Mouse (Mus musculus): ENCODE measurements around the gene Irf2bpl.

The Irf2bpl gene

DNA sequence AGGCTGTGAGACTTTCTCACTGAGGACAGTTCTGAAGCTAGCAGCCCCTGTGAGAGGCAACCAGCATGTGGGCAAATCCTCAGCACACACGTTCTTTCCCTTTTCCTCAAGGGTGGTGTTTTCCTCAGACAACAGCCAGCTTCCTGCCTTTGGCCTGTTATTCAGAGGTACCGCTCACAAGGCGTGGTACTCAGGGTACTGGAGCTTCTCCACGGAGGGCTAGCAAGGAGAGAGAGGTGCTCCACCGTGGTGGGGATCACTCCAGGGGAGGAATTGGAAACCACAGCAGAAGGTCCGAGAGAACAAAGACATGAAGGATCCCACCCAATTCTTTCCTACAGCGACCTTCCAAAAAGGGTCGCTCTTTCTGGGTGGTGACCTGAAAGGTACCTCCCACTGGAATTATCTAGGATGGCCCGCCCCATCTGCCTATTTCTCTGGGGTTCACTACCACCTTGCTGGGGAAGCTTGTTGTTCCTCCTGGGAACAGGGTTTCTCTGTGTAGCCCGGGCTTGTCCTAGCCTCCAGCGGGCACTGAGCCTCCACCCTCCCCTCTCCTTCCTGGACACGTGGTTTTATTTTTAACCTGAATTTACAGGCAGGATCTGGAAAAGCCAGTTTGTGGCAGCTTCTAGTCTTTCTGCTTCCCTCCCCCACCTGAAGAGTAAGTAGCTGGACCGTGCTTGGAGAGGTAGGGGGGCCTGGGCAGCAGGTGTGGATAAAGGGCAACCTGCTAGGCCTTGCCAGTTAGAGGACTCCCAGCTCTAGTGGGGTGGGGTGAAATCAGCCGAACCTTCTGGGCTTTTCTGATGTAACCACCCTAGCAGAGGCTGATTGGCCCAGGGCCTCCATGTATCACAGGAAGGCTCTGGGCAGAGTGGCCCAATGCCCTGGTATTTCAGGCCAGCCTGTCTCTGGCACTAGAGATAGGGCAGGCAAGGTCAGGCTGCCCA lies 17.1 kb downstream of the Irf2bpl start:
- in situ Hi-C loops (cut with MseI, MboI): no loop called here

DNA sequence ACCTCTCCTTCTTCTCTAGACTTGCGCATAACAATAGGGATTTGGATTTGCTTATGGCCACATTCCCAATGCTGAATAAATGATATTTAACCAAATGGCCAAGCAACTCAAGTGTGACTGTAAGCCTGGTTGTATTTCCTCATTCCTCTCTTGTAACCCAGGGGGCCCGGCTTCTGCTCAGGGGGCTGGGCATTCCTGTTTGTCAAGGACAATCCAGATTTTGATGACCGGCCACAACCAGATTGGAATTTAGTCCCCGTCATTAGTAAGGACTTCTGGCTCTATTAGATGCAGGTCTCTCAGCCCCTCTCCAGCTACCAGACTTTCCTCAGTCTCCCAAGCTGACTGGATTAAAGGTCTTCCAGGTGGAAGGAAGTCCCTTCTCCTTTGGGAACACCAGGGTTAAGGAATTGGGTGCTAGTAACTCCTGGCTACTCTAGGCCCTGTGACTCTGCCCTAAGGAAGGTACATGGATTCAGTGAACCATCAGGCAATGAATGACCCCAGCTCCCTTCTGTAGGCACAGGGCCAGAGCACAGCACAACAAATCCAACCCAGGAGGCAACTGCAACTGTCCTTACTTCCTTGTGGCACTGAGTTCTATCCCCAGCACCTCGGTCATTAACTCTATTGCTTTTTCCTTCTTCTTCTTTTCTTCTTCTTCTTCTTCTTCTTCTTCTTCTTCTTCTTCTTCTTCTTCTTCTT lies 20.1 kb downstream of the Irf2bpl start:
- in situ Hi-C loops (cut with MseI, MboI): no loop called here

DNA sequence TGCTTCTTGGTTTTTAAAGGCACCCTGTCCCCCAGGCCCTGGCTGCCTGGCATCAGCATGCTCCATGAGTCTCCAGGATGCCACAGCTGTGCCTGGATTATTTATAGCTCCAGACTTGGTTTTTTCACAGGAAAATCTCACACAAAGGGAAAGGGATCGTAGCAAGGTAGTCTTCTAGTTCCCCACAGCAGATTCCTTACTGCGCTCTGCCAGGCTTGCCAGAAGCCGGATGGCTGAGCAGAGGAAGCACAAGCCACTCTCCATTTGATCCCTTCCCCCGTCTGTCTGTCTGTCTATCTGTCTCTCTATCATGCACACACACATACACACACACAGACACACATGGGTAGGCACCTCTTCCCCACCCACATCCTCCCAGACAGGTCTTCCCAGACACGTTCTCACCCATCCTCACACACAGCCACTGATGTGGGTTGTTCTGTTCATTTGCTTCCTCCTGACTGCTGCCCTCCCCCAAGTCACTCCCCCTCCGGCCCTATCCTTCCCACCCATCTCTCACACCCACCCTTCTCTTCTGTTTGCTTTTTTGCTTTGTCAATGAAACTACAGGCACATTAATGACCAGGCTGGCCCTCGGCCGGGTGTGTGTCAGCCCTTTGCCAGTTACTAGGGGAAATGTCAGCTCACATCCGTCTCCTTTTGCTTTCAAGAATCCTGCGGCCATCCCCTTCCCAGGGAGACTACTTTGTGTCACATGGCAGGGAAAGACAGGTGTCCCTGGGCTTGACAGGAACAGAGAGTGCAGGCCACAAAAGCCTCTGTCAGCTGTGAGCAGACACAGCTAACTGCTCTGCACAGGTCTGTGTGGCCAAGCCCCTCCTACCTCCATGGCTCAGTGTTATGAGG lies 24.4 kb downstream of the Irf2bpl start:
- in situ Hi-C loops (cut with MseI, MboI): no loop called here

DNA sequence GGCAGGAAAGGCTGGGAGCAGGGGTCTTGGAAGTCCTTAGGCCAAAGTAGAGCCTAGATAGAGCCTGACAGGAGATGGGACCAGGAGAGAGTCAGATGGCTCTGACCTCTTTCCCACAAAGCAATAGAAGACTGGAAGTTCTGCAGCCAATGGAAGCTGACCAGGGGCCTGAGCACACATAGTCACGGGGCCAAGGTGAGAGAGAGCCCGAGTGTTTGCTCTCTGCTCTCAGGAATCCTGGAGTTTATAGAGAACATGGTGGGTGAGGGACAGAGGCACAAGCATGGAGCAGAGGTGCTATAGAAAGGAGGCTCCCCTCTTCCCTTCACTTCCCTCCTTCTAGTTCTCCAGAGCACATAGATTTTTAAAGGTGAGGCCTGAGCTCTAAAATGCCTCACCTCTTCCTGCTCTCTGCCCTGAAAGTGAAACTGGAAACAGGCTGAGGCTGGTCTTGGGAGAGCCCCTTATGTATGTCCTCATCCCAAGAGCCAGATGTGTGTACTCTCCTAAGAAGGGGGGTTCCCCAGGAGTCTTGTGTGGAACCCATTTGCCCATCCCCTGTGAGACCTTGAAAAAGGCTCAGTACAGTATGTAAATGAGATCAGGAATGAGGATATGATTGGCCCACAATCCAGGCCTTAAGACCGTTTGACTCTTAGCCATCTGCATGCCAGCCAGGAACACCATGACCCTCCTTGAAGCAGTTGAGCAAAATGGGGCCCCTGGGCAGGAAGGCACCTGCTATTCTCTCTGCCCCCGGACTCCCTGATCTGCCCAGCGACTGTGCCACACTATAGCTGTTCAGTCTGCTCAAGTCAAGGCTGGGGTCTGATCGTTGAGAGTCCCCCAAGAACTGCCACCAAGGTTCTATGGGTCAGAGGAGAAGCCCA lies 25.4 kb downstream of the Irf2bpl start:
- in situ Hi-C loops (cut with MseI, MboI): no loop called here

DNA sequence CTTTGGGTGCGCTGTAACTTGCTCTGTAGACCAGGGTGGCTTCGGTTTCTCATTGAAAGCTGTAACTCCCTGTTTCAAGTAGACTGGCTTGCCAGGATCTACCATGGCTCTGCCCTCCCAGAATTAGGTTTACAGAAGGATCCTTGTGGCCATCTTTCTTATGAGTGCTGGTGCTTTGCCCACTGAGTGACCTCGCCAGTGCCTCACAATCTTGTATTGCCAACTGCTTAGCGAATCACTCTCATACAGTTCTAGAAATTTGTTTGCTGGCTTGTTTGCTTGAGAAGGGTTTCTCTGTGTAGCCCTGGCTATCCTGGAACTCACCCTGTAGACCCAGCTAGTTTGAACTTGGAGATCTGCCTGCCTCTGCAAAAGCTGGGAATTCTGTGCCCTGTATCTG lies 26.1 kb downstream of the Irf2bpl start:
- in situ Hi-C loops (cut with MseI, MboI): no loop called here

DNA sequence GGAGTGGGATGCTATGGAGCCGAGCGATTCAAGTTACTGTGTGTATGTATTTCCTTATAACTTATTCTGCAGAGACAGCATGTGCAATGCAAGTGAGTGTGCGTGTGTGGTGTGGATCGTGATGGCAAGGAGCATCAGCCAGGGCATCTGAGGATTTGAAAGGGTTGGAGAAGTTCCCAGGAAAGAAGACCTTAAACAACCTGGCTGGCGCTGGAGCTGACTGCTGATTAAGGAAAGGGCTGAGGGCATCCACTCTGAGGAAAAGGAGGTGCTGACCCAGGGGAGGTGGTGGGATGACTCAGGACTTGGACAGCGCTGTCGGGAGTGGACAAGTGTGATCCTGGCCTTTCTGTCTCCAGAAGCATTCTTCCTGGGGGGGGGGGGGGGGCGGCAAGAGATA lies 27.3 kb downstream of the Irf2bpl start:
- in situ Hi-C loops (cut with MseI, MboI): no loop called here

DNA sequence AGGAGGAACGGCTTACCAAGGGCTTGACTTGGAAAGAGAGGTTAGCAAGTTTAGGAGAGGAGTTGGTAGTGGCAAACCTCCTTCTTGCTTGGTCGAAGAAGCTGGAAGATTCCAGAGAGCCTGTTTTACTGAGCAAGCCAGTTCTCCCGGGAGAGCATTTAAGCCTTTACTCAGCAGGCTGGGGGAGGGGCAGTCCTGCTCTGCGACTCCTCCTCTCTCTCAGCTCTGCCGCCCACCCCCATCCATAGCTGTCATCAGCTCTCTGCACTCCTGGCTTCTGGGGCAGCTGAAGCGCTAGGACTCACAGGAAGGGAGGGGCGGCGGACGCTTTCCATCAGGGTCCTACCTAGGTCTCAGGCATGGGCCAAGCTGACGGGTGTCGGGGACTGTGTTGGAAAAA lies 28.9 kb downstream of the Irf2bpl start:
- in situ Hi-C loops (cut with MseI, MboI): no loop called here

DNA sequence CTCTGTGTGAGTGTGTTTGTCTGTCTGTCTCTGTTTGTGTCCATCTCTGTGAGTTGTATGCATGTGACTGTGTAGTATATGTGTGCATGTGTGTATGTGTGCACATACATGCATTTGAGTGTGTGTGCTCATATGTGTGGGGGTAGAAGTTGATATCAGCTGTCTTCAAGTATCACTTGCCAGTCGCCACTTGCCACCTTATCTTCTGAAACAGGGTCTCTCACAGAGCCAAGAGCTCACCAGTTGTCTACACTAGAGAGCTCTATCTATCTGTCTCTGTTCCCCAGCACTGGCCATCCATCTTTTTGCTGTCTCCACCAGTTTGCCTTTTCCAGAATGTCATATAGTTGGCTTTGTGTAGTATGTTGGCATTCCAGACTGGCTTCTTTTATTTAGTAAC lies 31.1 kb downstream of the Irf2bpl start:
- in situ Hi-C loops (cut with MseI, MboI): no loop called here

DNA sequence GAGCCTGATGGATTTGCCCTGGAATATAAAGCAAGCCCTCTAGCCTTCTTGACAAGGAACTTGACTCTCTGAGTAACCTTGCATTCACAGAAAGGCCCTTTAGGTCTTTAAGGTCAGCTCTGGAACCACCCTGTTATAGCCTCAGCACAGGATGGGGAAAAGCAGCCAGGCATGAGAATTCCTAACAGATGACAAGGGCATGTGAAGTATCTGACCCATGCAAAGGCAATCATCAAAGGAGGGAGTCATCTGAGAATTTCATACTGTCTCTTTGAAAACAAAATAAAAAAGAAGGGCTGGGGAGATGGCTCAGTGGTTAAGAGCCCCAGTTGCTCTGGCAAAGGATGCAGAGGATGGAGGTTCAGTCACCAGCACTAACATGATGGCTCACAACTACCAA lies 33.3 kb downstream of the Irf2bpl start:
- in situ Hi-C loops (cut with MseI, MboI): no loop called here

DNA sequence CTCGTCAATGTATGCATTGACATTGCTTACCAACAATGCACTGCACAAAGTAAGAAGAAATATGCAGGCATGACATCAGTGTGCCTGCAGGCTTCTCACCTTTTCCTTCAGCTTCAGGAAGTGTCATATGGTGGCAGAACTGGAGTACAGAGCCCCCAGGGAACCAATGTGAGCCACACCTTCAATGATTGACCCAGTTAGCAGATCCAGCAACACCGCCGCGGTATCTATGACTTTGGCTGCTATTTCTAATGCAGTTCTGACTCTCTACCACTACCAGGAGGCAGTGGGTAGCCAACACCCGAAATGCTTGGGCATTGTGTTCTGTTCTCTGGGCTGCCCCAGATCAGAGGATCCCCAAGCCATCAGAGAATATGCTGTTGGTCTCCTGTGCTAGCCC lies 33.9 kb downstream of the Irf2bpl start:
- in situ Hi-C loops (cut with MseI, MboI): no loop called here

DNA sequence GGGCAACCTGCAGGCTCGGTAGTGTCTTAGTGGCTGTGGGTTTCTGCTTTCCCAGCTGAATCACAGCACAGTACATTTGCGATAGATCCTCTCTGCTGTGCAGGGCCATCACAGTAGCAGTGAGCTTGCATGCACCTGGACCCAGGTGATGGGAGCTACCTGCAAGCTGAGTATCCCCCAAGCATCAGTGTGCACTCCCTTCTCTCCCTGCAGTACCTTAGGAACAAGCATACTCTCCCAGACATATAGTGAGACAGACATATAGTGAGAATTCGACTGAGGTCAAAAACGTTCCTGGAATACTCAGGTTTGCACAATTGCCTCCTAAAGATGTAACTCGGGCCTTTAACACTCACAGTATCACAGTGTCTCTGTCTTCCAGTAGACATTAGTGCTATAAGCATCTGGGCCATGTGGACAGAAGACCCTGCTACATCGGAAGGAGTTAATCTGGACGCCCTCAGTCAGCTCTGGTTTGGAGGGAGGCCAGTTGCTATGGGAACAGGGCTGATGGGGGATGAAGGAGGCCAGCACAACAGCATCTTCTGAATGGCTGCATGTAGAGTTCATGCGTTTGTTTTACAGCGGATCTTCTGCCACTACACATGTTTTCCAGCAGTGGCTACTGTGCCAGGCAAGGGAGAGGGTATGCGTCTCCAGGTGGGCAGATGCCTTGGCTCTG lies 34.5 kb downstream of the Irf2bpl start:
- in situ Hi-C loops (cut with MseI, MboI): no loop called here

DNA sequence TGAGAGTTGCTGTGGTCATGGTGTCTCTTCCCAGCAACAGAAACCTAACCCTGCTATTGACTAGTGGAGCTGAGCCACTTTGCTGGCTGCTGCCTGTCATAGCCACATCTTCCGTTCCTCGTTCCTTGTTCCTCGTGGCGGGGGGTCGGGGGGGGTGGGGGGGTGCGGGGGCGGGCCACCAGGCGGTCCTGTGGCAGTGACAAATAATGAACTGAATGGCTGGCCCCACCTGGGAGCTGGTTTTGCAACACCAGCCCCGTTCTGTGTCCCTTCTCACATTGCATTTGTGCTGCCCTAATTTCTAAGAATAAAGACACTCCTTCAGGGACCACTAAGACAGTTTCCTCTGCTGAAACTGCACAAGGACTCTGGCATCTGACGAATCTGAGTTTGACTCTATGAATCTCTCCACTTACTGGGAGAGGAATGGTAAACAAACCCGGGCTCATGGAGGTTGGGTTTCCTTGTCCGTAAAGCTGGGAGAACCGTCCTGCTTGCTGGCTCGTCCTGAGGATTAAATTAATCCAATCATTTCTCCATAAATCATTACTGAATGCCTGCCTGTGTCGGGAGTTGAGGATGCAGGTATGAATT lies 41.6 kb downstream of the Irf2bpl start:
- in situ Hi-C loops (cut with MseI, MboI): no loop called here

DNA sequence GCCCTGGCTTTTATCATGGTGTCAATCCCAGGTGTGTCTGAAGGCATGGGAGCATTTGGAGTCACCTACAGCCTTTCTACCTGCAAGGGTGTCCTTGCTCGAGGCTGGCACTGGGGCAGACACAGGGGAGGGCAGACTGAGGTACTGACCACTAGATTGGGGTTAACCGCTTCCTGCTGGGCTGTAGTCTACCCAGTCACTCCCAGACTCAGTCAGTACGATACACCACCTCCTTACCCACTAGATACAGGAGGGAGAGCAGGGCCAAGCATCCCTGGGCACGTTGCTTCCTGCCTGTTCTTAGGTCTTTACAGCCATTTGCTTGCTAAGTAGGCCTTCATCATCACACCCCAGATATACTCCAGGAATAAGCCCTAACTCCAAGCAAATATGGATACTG lies 44.1 kb downstream of the Irf2bpl start:
- in situ Hi-C loops (cut with MseI, MboI): no loop called here

DNA sequence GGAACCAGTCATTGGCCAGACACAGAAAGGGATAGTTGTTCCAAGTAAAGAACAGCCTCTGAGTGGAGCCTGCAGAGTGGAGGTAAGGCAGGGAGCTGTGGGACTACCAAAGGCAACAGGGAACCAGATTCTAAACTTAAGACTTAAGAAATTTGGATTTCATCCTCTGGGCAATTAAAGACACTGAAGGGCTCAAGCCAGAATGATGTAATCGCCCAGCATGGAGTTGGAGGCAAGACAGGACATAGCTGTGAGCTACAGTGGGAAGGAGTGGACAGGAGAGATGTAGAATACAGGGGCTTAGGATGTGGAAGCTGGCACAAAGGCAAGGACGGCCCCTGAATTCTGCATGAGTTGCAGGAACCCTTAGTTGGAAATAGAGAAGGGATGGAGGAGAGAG lies 46.4 kb downstream of the Irf2bpl start:
- in situ Hi-C loops (cut with MseI, MboI): no loop called here

DNA sequence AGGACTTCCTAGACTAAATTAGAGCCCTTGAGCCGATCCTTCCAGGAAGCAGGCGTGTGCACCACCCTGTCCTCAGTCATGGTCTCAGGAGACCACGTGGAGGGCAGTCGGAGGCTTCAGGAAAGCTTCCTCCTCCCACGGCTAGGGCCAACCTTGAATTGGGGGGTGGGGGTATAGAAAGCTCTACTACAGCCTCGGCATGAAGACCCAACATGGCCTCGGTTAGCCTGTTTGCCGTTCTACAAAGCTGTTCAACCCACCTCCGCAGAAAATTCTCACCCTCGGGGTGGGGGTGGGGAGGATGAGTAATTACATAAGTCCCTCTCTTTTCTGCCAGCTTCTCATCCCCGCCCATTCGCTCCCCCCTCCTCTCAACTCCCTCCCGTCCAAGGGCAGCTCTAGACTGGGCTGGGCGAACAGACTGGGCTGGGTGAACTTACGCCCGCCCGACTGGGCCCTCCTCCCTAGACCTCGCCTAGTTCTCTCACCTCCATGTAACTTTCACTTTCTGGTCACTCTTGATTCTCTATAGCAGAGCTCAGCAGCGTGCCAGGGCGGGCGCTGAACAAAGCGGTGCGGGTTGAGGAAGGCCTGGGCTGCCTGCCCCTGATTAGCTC lies 48.1 kb downstream of the Irf2bpl start:
- in situ Hi-C loops (cut with MseI, MboI): no loop called here

DNA sequence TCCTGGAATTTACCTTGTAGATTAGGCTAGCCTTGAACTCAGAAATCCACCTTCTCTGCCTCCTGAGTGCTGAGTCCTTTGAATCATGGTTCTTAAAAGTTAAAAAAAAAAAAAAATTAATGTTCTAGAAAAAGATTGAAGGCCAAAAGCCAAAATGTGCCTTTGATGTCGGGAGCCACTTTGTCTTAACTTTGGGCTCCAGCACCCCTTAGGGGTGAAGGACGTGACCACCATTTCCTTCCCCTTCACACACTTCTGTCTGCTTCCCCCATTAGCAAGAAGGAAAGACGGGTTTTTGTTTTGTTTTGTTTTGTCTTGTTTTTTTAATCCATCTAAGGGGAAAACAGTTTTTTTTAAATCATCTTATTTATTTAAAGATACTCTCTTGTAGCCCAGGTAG lies 48.7 kb downstream of the Irf2bpl start:
- in situ Hi-C loops (cut with MseI, MboI): no loop called here

DNA sequence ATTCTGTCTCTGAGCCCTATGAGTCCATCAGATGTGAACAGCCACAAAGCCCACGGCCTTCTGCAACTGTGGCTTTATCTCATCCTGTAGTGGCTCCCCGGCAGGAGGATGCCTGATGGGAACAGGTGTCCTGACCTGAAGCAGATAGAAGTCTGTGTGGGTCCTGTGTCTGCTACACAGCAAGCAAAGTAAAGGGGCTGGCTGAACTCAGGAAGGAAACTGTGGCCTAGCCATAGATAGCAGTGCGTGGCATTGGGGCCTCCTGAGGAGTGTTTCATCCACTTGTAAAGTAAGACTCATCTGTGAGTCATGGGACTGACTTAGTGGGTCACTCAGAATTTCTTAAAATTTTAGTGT lies 50.2 kb downstream of the Irf2bpl start:
- in situ Hi-C loops (cut with MseI, MboI): no loop called here

DNA sequence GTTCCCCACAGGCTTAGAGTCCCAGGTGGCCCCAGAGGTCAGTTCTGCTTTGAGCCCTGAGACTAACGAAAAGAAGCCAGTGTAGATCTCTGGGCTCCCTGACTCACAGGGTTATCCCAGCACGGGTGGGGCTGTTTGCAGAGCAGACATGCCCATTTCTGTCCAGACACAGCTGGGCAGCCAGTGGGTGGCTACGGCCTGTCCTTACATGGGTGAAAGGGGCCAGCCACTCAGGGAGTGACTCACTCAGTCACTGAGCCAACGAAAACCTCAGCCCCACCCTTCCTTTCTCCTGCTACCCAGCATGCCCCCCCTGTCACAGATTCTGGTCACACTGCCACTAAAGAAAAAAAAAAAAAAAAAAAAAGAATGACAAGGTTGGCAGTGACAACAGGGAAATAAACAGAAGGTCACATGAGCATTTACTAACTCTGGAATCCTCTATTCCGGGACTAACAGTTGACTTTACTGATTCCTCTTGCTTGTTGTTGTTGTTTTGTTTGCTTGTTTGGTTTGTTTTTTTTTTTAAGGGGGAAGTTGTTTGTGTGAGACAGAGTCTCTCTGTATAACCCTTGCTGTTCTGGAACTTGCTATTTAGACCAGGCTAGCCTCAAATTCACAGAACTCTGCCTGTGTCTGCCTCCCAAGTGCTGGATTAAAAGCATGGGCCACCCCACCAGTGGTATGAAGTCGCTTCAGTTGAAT lies 50.7 kb downstream of the Irf2bpl start:
- in situ Hi-C loops (cut with MseI, MboI): no loop called here

DNA sequence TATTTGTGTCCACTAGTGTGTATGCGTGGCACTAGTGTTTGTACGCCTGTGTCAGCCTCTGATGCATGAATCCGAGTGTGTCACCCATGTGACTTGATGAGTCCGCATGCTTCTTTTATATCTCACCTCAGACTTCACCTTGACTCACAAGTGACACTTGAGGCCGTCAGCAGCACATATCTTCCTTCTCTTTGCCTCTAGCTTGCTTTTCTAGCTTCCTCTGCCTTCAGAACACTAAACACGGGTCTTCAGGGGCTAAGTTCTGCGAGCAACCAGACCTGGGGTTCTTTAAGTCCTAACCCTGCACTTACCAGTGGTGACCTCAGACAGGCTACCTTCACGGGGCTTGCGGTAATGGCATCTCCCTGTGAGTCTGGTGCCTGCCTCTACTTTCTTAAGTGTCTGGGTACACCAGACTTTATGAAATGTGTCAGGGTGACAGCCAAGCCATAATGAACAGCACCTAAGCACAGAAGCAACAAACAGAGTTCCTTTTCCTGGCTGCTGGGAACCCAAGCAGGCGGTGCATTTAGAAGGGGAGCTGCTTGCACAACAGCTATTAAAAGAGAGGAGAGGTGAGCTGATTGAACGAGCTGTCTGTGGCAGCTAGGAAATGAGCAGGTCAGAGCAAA lies 51.9 kb downstream of the Irf2bpl start:
- in situ Hi-C loops (cut with MseI, MboI): no loop called here

Measured in mouse trophoblast stem cell (cell line).